Mouse (Mus musculus) adrenal gland, postnatal 14 days (tissue): ENCODE data around the gene Cacna1g. TPM values are rescaled to one million over a fixed set of nuclear protein-coding genes. Genes with fewer than 3 reads are reported as not detected.
A peak's percentile ranks its signal among the peaks of the same experiment; 100 is the strongest.

Experiments used
- DNase-seq: peaks from one replicate; pipeline ENCODE4 v3.0.0; 2021; ENCODE audit warnings: mixed read lengths
- total RNA-seq: library from RNA; stranded (reverse); gene quantifications from 2 replicates; pipeline ENCODE4 v1.2.3, GENCODE M21; 2021

The Cacna1g gene
- total RNA-seq, 1 experiment from 2014 or later, result 0.89 TPM

DNA sequence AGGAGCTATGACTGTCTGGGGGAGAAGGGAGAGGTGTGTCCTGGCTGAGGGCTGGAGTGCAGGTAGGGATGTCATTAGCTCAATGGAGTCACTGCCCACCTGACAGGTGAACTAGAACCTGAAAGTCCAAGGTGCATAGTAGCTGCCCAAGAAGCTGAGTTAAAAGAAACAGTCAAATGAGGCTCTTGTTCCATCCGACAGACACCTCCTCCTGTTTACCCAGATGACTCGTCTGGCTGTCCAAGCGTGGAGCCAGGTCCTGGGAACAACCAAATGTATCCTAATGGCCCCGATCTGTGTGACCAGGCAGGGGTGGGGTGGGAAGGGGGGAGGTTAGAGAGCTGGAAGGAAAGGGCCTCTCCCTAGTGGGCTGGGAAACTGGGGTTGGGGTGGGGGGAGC, 28.7 kb downstream of the Cacna1g start:
- DNase-seq, result no peak

DNA sequence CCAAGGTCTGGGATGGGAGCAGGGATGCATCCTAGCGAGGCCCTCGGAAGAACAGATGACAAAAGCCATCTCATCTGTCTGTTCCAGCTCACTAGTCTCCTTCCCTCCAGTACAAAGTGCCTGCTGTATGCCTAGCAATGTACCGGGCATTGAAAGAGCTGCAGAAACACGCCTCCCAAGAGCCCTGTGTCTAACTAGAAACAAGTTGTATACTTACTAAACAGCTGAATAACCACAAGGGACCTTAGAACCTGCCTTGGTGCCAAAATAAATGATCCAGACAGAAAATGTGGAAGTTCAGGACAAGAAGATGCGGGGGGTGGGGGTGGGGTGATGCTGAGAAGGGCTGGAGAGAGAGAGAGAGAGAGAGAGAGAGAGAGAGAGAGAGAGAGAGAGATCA, 29.2 kb downstream of the Cacna1g start:
- no peak for DNase-seq

DNA sequence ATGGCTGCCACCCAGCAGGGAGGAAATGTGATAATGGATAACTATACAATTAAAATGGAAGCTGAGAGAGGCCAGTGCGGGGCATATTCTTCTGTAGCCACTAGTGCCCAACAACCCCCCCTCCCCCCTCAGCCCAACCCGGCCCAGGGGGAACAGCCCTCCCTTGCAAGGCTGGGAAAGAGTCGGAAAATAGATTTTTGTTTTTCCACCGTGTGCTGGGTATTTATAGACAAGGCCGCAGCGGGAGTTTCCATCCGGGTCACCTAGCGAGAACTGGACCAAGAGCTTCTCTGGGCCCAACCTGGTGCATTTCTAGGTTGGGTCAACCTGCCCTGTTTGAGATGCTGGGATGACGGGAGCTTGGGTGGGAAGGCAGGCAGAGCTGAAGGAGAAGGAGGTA, 32.2 kb downstream of the Cacna1g start:
- no peak for DNase-seq

DNA sequence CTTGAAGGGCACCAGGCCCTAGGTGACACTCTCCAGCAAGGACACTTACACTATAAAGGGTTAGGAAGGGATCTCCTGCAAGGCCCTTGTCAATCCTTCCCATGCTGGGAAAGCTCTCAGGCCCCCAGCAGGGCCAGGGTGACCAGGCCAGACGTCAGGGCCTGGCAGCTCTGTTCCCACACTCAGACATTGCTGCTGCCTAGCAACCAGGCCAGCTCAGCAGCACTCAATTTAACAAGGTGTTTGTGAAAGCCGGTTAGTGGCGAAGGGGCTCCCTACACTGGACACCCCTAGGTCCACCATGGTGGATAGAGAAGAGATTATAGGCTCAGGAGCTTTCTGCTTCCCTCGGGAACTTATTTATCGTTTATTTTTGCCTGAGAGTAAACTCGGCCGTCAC, 32.9 kb downstream of the Cacna1g start:
- DNase-seq, result no peak

DNA sequence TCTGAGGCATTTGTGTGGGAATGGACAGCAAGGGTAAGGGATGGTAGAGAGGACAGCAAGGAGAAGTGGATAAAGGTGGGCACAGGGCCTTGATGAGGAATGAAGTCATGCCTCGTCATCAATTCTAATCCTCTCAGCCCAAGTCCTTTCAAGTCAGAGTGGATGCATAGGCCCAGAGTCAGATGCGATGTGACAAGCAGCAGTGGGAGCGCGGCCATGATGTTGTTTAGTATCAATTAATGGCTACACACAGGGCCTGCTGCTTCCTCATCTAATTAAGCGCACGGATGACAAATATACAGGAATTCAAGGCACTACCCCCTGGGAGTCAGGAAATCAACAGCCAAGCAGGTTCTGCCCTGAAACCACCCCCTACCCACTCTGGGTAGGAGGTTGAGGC, 33.6 kb downstream of the Cacna1g start:
- no peak for DNase-seq

DNA sequence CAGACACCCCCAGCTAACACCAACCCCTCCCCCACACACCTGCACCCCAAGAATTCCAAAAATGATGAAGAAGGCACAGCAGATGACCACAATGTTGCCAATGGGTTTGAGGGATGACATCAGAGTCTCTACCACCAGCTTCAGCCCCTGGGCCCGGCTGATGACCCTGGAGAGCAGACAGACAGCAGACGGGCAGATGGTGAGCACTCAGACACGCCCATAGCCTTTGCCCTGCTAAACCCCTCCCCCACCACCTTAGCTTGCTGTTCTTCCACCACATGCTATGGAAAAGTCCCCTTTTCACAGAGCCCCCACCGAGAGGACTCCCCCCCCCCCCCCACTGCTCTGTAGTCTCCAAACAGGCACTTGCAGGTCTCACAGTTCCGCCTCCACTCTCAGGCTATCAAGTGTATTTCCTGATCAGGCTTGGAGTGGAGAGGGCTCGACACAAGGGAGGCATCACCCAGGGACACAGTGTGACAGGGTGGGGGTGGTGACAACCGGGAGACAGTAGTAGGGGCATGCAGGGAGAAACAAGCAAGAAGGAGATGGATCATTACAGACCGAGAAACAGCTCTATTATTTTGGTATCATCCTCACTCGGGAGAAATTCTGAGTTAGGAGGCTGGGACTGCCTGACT, 44.9 kb downstream of the Cacna1g start:
- DNase-seq, result no peak

DNA sequence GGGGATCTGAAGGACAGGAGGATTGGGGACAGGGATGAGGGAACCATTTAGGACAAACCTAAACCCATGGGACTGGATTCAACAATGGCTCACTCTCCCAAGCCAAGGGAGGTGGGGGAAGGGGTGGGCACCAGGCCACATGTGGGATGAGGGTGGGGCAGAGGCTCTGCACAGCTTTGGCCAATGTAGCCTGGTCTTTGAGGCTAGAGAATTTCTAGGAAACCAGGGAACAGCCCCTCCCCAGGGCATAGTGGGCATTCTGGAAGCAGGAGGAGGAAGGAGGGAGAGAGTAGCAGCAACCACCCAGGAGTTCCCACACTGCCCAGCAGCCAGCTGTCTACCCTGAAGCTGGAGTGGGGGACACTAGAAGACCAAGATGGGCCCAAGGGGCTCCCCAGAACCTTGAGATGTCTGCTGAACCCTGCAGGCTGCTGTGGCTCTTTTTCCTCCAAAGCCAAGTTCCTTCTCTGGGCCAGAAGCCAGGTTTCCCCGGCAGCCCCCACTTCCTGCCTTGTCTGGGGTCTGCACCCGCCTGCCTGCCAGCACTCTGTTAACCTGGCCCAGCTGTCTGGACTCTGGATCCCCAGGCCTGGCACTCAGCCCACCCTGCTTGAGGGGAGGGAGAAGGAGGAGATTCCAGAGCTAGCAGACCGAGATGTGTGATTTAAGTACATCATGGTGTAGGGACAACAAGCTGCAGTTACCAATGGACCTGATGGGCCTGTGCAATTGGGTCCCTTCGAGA, 45.7 kb downstream of the Cacna1g start:
- DNase-seq, result peak; percentile 73

DNA sequence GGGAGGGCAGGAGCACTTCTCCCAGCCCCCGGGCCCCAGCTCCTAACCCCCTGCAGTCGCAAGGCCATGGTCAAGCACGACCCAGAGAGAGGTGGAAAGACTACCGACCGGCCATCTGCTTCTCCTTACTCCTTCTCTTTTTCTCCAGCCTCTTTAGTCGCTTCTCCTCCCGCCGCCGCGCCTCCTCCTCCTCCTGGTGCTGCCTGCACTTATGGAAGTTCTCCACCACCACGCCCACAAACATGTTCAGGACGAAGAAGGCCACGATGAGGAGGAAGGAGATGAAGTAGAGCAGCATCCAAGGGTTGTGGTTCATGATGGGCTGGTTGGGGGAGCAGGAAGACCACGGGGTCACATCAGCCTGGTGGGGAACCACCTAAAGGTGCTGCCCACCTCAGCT, 48.3 kb downstream of the Cacna1g start:
- no peak for DNase-seq

DNA sequence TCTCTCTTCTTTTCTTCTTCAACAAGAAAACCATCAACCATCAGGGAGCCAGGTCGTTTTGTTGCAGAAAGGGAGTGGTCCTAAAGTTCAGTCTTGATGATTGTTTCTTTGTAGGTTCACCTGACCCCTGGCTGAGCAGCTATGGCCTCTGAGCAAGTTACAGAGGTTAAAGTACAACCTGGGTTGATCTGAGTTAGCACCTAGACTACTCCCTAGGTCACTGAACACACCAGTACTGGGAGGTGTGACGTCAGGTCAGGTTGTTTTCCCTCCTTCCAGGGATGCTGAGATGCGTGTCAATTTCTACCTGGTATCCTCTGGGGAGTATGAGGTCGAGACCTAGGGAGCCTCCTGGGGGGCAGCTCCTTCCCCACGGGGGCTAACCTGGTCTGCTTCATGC, 48.8 kb downstream of the Cacna1g start:
- DNase-seq, result no peak

DNA sequence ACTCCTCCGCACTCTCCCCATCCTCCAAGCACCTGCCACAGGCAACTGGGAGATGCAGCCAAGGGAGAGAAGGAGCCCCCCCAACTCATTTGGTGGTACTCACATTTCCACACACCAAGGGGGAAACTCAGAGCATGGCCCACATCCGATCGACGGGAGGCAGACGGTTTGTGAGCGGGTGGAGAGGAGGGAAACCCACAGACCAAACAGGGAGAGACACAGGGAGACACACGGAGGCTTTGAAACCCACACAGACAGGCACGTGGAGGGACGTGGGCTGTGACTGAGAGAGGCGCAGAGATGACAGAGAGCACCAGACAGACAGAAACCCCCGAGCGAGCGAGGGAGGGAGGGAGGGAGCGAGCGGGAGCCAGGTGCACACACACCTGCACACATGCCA, 49.6 kb downstream of the Cacna1g start:
- DNase-seq, result no peak

DNA sequence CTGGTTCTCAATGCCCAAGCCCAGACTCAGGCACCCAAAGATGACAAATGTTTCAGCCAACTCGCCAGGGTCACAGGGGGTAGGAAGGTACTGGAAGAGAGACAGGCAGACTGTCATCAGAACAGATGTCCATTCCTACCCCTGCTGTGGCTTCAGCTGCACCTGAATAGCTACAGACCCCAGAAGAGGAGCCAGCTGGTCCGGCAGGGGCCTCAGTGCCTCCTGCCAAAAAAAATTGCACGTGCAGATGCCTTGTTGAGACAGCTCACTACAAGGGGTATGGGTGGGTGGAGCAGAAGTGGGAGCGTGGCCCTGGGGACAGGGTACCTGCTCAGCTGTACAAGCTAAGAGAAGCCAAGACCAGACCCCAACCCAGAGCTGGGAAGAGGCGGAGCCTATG, 50.1 kb downstream of the Cacna1g start:
- no peak for DNase-seq

DNA sequence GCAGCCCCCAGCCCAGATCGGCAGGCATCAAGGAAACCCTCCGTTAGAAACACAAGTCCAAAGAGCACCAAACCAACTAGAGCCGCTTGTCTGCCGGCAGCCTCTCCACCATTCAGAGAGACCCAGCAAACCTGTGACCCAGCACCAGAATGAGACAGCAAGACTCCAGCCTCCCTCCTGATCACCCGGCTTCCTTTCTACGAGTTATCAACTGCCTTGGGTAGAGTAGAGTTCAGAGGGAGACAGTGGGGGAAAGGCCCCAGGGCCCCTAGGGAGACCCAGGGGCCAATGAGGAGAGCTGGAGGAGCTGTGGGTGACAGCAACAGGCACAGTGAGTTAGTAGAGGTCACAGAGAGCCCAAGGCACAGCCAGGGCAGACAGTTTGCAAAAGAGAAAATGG, 53.0 kb downstream of the Cacna1g start:
- DNase-seq, result no peak

DNA sequence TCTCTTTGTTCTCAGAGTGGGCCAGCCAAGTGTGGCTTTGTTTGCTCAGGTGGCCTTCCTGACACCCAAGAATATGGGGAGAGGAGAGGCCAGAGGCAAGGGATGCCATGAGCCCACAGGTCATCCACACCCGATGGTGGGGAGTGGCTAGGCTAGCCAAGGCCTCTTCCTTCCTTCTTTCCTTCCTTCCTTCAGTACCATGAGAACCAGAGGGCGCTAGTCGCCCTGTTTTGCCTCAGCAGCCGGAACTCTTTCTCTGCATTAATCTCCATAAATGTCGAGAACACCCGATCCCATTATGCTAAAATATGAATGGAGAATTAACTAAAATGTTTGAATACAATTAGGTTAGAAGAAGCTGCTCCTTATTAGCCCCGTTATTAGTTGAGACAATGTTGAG, 53.7 kb downstream of the Cacna1g start:
- peak; percentile 47 for DNase-seq

DNA sequence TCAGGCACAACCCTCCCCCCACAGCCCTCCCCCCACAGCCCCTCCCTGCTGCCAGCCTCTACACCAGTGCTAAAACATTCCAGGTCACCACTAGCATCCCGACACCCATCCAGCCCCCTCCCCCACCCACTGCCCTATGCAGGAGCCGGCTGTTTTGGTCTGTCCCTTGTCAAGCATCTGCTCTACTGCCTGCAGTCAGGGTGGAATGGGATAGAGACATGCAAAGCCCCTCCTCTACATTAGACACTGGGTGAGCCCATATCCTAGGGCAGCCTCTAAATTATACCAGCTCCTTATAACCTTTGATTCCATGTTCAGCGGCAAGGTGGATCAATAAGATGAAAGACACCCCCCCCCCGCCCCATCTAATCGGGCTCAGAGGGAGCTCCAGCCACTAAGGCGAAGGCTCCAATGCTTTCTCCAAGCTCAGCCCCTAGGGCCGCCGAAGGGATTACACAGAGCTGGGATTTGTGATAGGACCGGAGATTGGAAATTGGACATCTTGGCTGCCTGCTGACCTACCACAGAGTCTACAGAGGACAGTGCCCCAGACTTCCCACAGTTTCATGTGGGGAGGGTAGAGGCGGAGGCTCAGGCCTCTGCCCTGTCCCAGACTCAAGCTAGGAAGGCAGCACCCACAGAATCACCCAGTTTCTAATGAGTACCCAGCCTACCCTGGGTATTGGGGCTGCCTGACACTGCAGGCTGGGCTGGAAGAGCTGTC, 54.8 kb downstream of the Cacna1g start:
- DNase-seq, result no peak

DNA sequence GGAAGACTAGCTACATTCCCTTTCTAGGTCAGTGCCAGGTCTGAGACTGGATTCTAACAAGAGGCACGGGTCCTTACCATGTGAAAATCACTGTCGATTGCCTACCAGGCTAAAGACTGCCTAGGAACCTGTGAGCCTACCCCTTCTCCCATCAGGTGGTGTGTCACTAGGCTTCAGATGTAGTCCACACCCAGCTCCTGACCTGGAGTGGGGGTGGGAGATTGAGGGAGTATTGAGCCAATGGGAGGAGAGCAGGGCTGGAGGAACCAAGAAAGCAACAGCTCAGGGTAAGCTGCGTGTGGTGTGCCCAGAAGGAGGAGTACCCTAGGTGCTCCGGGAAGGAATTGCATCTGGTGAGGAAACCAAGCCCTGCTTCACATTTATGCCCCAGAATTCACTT, 60.0 kb downstream of the Cacna1g start:
- no peak for DNase-seq

DNA sequence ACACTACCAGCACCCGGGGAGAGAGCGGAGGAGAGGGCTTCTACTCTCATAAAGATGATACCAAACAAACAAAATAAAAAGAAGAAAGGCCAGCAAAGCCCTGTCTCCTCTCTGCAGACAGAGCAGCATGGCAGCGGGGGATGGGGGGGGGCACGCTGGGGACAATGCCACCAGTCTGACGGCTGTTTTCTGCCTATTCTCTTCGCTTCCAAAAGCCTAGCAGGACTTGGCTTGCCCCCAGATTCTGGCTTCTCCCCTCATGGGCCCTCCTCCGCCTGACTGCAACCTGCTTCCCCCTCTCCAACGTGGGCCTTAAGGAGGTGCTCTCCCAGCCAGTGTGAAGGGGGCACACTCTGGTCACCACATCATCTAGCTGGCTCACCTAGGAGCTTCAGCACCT, 60.5 kb downstream of the Cacna1g start:
- no peak for DNase-seq

DNA sequence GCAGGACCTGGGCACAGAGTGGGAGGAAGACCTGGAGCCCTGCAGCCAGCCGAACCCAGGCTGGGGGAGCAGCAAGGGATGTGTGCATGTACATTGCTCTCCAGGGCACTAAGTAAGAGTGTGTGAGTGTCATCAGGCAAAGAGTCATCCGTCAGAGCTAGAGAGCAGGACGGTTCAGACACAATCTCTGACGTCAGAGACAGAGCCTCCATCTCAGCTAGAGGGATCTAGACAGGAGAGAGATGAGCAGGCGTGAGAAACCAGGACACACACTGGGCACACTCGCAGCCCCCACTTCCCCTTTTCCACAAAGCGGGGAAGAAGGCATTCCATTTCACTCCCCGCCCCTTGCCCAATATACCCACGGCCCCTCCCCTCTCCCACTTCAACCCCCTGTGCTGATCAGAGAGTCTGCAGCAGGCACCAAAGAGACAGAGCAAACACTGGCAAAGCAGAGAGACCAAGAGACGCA, 61.0 kb downstream of the Cacna1g start:
- DNase-seq, result no peak

DNA sequence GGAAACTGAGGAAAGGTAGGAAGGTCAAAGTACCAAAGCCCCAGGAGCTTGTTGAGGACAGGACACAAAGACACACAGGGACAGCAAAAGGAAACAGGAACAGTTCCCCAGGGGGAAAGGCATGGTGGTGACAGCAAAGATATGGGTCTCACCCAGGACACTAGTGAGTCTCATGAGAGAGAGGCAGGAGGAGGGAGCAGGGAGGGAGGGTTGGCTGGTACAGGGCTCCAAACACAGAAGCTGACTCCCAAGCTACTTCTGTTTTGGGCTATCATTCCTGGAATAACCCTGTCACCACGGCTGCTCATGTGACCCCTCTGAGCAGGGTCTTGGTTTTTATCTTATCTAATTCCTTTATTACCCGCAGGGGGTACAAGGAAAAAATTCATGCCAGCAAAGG, 61.4 kb downstream of the Cacna1g start:
- DNase-seq, result no peak

DNA sequence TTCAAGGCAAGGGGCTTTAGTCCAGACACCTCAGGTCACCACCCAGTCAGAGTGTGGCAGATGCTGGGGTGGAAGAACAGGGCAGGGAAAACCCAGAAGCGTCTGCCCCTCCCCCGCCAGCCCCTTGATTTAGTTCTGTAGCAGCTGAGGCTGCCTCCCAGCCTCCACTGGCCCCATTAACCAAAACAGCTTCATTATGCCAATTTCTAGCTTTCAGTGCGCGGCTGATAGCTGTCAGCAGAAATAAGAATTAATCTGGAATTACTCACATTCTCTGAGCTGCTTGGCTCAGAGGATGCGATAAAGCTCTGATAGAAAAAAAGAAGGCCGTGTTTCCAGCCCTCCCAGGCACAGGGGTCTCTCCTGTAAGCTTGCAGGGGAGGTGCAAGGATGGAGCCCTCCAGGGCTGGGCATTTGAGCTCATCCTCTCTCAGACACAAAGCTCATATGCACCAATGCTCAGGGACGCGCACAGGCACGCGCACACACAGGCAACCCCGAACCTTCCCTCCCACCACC, 66.1 kb downstream of the Cacna1g start:
- DNase-seq, result no peak

DNA sequence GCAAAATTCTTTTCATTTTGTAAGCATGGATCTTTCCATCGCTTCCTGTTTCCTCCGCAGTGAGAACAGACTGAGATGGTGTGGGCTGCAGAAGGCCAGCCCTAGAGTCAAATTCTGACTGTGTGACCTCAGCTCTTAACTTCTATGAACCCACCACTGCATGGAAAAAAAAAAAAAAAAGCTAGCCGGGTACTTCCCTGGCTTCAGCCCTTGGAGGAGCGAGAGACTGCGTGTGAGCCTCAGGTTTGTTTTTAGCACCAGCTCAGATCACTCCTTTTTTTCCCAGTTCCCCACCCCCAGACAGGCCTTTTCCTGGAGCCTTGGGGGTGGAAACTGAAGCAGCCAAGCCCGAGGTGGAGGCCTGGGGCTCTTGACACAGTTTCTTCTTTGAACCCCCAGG, 68.7 kb downstream of the Cacna1g start:
- DNase-seq, result no peak

DNA sequence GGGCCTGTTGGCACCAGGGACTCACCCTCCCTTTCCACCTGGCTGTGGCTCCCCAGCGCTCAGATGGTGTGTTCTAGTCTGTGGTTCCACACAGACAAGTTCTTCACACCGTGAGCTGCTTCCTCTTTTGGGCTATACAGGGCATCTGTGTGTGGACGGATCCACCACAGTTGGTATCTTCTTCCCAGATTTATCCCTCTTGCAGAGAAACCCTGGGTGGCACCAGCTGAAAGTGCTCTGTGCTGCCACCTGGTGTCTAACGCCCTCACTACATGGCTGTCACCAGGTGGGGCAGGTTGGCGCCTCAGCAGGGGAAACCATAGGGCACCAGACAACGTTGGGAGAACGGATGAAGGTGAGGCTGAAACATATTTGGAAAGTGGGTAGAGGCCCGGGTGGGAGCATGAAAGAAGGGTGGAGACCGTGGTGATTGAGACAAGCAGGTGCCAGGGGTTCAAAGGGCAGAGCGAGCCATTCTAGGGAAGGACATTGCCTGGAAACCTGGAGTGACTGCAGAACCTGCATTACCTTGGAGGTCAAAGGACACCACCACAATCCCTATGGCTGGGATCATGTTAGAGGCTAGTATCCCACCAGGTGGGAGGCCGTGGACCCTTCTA, 69.2 kb downstream of the Cacna1g start:
- peak; percentile 90 for DNase-seq

DNA sequence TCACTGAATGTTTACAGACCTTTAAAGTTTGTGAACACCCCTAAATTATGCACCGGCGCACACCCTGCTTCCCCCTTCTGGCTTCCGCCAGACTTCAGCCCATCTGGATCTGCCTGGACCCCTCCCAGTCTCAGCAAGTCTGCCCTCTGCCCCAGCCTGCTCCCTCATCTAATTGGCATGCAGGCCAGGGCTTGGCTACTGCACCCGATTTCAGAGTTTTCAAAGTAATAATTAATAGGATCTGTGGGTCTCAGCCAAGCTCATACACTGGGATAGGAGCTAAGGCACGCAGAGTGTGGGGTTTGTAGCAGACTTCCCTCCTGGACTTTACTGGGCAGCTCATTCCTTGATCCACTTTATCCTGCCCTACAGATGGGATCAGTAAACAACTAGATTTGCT, 69.8 kb downstream of the Cacna1g start:
- no peak for DNase-seq

DNA sequence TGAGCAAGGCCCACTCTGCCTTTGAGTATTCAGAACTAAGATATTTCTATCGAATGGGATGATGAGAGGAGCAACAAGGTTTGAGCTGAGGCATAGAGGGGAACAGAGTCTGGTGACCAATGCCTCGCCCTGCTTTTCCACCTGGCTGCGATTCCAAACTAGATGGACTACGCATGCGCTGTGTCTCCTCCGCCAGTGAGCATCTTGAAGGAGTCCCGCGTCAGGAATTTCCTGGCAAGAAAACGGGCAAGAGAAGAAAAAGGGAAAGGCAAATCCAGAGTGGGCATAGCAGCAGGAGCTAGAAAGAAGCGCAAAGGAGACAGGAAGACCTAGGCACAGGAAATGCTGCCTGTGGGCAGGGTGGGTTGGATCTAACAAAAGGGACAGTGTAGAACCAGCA, 70.2 kb downstream of the Cacna1g start:
- no peak for DNase-seq
